In the genomic region with DNA sequence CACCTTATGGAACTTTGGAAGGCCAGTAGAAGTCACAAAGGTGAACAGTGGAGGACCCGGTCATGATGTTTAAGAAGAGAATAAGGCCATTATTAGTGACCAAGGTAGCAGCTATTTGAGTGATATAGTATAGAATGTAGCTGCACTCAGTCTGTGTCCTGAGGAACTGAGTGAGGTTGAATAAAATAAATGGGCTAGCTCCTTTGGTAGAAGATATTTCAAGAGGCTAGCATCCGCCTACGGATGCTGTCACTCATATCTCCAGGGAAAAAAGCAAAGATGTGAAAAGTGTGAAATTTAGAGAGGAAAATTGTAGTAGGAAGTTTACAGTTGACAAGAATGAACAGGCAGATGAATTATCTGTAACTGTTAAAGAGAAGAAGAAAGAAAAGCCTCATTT, we compare ENCODE assay signal across 21 mouse cellular contexts.
"Had no signal": no experiment of that assay in that cellular context is flagged by ENCODE, and none has a peak within 500 bp of the region (broad histone marks: within the 10 kb centered on the region; RNA-seq: fewer than 3 reads in every experiment).

No protein-coding gene starts in this region.

- ATAC-seq: hindbrain, embryonic 16.5 days; hindbrain, postnatal 0 days; inflammation-experienced regulatory T-cells, adult 6 months; intestine, embryonic 15.5 days; intestine, embryonic 16.5 days; intestine, postnatal 0 days had no signal

- DNase-seq: heart, postnatal 10 days; heart, postnatal 14 days; heart, postnatal 36 days; kidney, adult 11 months; kidney, adult 18-20 months; kidney, adult 2 months; kidney, adult 8-10 months; kidney, adult 9 months; kidney, postnatal 10 days; kidney, postnatal 14 days; kidney, postnatal 25 days; kidney, postnatal 36 days; kidney, postnatal 4 days; layer of hippocampus, adult 9-11 months; layer of hippocampus, postnatal 36 days had no signal
